Mouse (Mus musculus): ENCODE data around the gene Tmem201. TPM values are rescaled to one million over a fixed set of nuclear protein-coding genes. Genes with fewer than 3 reads are reported as not detected.
A peak's percentile ranks its signal among the peaks of the same experiment; 100 is the strongest.
"Not testable (repeated sequence)": the region's sequence is repeated elsewhere in the genome, so short reads cannot be mapped to it uniquely, and the experiment has no call there.

Tmem201 gene
- polyA plus RNA-seq, 1 experiment from 2014 or later, result 13.8 TPM

DNA sequence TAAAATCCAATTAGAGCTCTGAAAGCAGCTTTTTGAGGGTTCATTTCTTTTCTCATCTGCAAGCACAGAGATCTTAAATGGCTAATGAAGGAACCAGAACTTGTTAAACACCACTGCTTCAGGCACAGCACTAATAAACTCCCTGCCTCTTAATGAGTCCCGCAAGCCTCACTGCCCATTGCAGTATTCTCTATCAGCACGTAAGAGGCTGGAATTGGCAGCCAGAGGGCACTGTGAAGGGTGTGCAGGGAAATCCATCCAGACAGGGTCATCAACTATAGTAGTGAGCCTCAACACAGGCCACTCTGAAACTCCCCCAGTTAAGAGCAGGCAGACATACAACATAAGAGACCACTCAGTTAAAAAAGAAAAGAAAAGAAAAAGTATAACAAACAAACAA lies 34.5 kb upstream of the Tmem201 start:
- Histone ChIP-seq H3K27ac (no peak overlapping the region), H3K4me3 (peak overlapping the region; percentile 68; the same call in 1 of the 2 replicates), H3K4me2 (peak overlapping the region; percentile 99), H3K9me3 (replicated peaks) (no peaks in the 10 kb centered on the region), H3K27me3 (replicated peaks) (peaks cover 26% of the 10 kb centered on the region; the same call in 1 of the 2 replicates), H3K4me1 (peaks cover 38% of the 10 kb centered on the region), H3K36me3 (0 out of 2 replicates have a peak, but pooled peaks cover 3% of the 10 kb centered on the region), H3K9ac (no peak overlapping the region)
- ATAC-seq, result no peak
- WGBS (ENCODE audit: insufficient replicate concordance), result 47% methylated on average over 2 of the region's 2 CpGs

DNA sequence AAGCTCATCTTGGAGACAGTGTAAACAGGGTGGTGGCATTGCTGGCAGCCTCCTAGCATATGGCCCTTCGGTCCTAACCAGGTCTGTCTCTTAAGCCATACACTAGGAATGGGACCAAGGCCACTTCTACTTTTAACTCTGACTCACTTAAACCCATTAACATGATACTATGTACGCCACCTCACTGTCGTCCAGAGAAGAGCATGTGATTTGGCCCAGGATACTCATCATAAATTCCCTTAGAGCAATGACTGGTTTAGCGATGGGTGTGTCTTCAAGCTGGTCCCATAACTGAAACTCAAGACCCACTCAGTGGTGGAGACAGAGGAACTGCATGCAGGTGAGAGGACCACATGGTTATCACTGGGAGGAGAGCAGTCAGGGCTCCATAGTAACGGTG lies 27.4 kb upstream of the Tmem201 start:
- Histone ChIP-seq H3K27me3 (replicated peaks) (no peaks in the 10 kb centered on the region), H3K9me3 (replicated peaks) (no peaks in the 10 kb centered on the region), H3K36me3 (peaks cover 23% of the 10 kb centered on the region), H3K4me2 (no peak overlapping the region), H3K9ac (no peak overlapping the region), H3K27ac (no peak overlapping the region), H3K4me1 (0 out of 2 replicates have a peak, but pooled peaks cover 4% of the 10 kb centered on the region), H3K4me3 (no peak overlapping the region)
- ATAC-seq, result no peak
- 78% methylated on average over 5 of the region's 5 CpGs for WGBS (ENCODE audit: insufficient replicate concordance)

DNA sequence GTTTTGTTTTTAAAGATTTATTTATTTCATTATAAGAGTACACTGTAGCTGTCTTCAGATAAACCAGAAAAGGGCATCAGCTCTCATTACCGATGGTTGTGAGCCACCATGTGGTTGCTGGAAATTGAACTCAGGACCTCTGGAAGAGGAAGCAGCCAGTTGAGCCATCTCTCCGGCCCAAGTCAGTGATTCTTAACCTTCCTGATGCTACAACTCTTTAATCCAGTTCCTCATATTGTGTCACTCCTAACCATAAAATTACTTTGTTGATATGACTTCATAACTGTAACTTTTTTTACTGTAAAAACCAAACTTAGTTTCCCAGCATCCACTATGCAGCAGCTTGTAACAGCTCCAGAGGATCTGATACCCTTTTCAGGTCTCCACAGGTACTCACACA lies 25.5 kb upstream of the Tmem201 start:
- no peak for ATAC-seq
- H3K9ac ChIP-seq, result no peak overlapping the region
- no peaks in the 10 kb centered on the region for H3K9me3 ChIP-seq (replicated peaks)
- H3K4me2 ChIP-seq, result no peak overlapping the region
- no peaks in the 10 kb centered on the region for H3K27me3 ChIP-seq (replicated peaks)
- H3K4me1 ChIP-seq, result 0 out of 2 replicates have a peak, but pooled peaks cover 3% of the 10 kb centered on the region
- no peak overlapping the region for H3K4me3 ChIP-seq
- H3K27ac ChIP-seq, result no peak overlapping the region
- peaks cover 32% of the 10 kb centered on the region for H3K36me3 ChIP-seq
- 57% methylated on average over 2 of the region's 2 CpGs for WGBS (ENCODE audit: insufficient replicate concordance)

DNA sequence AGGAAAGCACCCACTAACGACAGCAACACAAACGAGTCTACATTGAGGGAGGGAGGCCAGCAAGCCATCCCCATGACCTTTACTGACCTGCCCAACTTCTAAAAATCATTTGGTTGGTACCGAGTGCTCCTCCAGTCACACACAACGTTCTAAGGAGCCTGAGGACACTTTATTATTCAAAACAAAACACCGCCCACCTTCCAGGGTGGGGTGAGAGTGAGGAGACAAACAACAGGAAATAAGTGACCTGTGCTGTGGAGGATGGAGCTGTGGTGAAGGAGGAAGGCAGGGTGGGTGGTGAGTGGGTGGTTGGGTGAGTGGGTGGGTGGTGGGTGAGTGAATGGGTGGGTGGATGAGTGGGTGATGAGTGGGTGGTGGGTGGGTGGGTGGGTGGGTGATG lies 21.7 kb upstream of the Tmem201 start:
- H3K4me3 ChIP-seq, result no peak overlapping the region
- peaks cover 41% of the 10 kb centered on the region for H3K36me3 ChIP-seq
- H3K4me2 ChIP-seq, result no peak overlapping the region
- ATAC-seq, result no peak
- H3K9me3 ChIP-seq (replicated peaks), result no peaks in the 10 kb centered on the region
- WGBS (ENCODE audit: insufficient replicate concordance), result 68% methylated on average over 5 of the region's 5 CpGs
- H3K9ac ChIP-seq, result no peak overlapping the region
- H3K27ac ChIP-seq, result no peak overlapping the region
- H3K4me1 ChIP-seq, result 0 out of 2 replicates have a peak, but pooled peaks cover 3% of the 10 kb centered on the region
- H3K27me3 ChIP-seq (replicated peaks), result no peaks in the 10 kb centered on the region

DNA sequence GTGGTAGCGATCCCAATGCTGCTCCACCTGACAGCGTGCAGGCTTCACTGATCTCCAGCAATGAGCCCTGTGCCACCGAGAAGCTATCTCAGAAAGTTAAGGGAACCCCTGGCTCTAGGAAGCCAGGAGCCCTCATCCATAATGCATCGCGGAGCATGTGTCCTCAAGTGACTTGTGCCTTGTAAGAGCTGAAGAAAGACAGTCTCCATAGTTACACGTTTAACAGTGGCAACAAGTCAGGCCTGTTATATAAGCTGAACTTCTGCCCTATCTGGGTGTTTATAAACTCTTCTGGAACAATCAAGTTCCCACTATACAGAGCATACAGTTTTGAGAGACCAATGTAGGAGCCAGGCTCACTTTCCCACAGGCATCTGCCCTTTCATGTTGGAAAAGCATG lies 20.6 kb upstream of the Tmem201 start:
- H3K4me1 ChIP-seq, result no peaks in the 10 kb centered on the region
- no peak for ATAC-seq
- no peaks in the 10 kb centered on the region for H3K9me3 ChIP-seq (replicated peaks)
- H3K36me3 ChIP-seq, result peaks cover 48% of the 10 kb centered on the region
- no peak overlapping the region for H3K9ac ChIP-seq
- WGBS (ENCODE audit: insufficient replicate concordance), result 82% methylated on average over 6 of the region's 6 CpGs
- H3K4me2 ChIP-seq, result no peak overlapping the region
- no peaks in the 10 kb centered on the region for H3K27me3 ChIP-seq (replicated peaks)
- H3K27ac ChIP-seq, result no peak overlapping the region
- no peak overlapping the region for H3K4me3 ChIP-seq

DNA sequence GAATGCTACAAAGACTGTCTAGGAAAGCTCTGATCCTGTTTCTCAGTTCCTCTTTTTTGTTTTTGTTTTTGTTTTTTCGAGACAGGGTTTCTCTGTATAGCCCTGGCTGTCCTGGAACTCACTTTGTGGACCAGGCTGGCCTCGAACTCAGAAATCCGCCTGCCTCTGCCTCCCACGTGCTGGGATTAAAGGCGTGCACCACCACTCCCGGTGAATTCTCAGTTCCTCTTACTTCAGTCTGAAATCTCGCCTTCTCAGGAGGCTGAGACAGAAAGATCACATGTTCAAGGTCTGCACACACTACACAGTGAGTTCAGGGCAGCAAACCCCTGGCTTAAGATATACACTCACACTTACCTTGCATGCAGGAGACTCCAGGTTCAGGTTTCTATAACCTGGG lies 18.7 kb upstream of the Tmem201 start:
- not testable (repeated sequence) for H3K4me3 ChIP-seq; H3K27ac ChIP-seq; H3K9me3 ChIP-seq (replicated peaks); ATAC-seq; H3K4me1 ChIP-seq; H3K9ac ChIP-seq; H3K4me2 ChIP-seq; H3K27me3 ChIP-seq (replicated peaks)
- 77% methylated on average over 7 of the region's 7 CpGs for WGBS (ENCODE audit: insufficient replicate concordance)
- H3K36me3 ChIP-seq, result peaks cover 47% of the 10 kb centered on the region

DNA sequence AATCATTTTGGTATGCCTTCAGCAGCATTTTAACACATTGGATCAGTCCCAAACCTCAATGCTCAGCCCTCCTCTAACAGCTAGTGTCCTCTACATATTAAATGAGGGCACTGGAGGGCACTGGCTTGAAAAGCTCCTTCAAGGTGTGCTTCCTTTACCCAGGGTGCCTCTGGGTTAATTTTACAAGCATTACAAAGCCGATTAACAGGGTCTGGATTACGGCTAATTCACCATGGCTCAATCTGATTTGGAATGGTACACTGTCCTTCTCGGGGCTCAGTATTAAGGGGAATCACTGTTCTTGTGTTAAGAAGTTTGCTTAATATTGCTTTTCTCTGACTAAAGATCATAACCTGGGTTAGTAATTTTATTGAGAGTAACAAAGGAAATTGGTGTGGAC lies 15.0 kb upstream of the Tmem201 start:
- H3K36me3 ChIP-seq, result peaks cover 31% of the 10 kb centered on the region
- no peaks in the 10 kb centered on the region for H3K9me3 ChIP-seq (replicated peaks)
- no peak for ATAC-seq
- no peak overlapping the region for H3K9ac ChIP-seq
- no peak overlapping the region for H3K4me3 ChIP-seq
- H3K27ac ChIP-seq, result no peak overlapping the region
- H3K4me2 ChIP-seq, result no peak overlapping the region
- H3K27me3 ChIP-seq (replicated peaks), result no peaks in the 10 kb centered on the region
- WGBS (ENCODE audit: insufficient replicate concordance), result 76% methylated on average over 3 of the region's 3 CpGs
- 0 out of 2 replicates have a peak, but pooled peaks cover 4% of the 10 kb centered on the region for H3K4me1 ChIP-seq

DNA sequence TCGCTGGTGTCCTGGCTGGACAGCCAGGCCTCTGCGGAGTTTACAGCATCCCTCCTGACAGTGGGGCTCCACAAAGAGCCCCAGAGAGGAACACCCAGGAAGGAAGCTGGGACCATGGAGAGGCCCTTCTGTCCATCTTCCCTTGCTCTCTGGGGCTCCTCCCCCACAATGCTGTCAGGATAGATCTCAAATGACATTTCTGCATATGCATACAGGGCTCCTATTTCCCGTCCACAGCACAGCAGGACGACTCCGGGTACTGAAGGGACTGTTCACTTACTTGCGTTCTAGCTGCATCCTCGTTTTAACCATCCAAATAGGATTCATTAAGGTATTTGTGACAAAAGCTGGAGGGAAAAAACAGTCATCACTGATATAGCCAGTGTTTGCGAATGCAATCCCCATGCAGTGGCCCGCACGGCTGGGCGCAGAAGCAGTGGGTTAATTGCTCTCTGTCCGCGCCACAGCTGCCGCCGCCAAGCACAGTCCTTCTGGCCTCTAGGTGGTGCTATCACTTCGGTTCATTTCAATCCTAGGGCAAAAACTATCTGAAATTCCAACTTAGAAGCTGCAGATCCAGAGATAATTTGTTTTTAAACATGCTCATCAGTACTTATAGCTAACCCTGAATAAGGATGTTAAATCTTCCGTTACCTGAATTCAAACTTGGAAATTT lies 14.4 kb upstream of the Tmem201 start:
- WGBS (ENCODE audit: insufficient replicate concordance), result 53% methylated on average over 17 of the region's 17 CpGs
- Histone ChIP-seq H3K27ac (no peak overlapping the region), H3K4me3 (no peak overlapping the region), H3K9ac (no peak overlapping the region), H3K27me3 (replicated peaks) (no peaks in the 10 kb centered on the region), H3K36me3 (peaks cover 27% of the 10 kb centered on the region), H3K4me1 (0 out of 2 replicates have a peak, but pooled peaks cover 4% of the 10 kb centered on the region), H3K9me3 (replicated peaks) (no peaks in the 10 kb centered on the region), H3K4me2 (no peak overlapping the region)
- ATAC-seq, result no peak

DNA sequence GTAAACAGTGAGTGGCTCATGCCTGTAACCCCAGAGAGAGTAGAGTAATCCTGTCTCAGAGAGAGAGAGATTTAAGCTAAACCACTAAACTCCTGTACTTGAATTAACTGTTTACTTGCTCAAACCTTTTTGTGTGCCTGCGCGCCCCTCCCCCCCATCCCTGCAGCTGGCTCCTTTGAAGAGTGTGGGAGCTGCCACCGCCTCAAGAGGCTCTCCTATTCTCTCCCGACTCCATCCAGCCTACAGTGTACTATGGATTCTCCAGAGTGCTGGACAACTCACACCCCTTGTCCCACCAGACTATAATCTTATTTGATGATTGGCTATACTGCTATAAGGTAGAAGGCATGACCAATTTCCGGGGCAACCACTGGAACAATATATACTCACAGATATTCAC lies 12.8 kb upstream of the Tmem201 start:
- Histone ChIP-seq H3K9ac (no peak overlapping the region), H3K4me2 (no peak overlapping the region), H3K27me3 (replicated peaks) (no peaks in the 10 kb centered on the region), H3K4me3 (no peak overlapping the region), H3K27ac (no peak overlapping the region), H3K4me1 (0 out of 2 replicates have a peak, but pooled peaks cover 4% of the 10 kb centered on the region), H3K9me3 (replicated peaks) (no peaks in the 10 kb centered on the region), H3K36me3 (peaks cover 25% of the 10 kb centered on the region)
- no peak for ATAC-seq
- WGBS (ENCODE audit: insufficient replicate concordance), result 71% methylated on average over 5 of the region's 5 CpGs

DNA sequence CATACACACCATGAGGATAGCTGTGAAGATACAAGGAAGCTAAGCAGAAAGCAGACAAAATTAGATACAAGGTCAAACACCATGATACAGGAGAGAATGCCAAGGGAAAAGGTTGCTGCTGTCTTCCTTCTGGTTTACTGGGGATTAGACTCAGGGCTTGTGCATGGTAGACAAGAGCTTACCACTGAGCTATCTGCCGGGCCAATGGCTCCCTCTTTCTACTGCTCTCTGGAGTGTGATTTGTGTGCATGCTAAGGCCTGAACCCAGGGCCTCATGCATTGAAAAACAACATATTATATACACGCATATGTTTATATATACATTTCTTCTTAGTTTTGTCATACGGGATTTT lies 11.8 kb upstream of the Tmem201 start:
- 78% methylated on average over 3 of the region's 3 CpGs for WGBS (ENCODE audit: insufficient replicate concordance)
- H3K9me3 ChIP-seq (replicated peaks); H3K4me3 ChIP-seq; H3K4me2 ChIP-seq; H3K4me1 ChIP-seq; H3K9ac ChIP-seq; H3K27me3 ChIP-seq (replicated peaks); ATAC-seq; H3K27ac ChIP-seq: not testable (repeated sequence)
- peaks cover 34% of the 10 kb centered on the region for H3K36me3 ChIP-seq

DNA sequence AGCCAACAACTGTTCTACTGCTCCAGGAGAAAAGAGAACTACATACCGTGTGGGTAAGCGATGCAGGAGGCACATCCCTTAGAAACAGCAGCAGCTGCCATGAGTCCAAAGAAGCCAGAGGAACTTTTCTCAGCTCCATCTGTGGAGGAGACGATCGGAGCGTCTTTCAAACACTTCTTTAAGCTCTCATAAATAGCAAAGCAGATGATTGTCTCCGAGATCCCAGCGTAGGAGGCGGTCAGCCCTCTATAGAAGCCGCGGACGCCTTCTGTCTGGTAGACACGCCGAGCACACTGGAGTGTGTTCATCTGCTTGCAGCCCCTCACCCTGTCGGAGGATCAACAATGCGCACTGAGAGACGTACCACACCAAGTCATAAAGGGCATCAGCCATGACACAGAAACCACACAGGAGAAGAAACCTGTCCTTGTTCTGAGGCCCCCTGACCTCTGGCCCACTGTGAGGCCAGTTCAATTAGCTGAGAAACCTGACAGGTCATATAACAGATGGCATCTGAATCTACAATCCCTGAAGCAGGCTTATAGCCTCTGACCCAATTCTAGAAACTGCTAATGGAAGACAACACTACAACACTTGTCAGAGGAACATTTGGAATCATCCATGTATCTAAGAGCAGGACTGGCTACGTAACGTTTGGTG lies 11.3 kb upstream of the Tmem201 start:
- no peak overlapping the region for H3K4me2 ChIP-seq
- no peak overlapping the region for H3K27ac ChIP-seq
- WGBS (ENCODE audit: insufficient replicate concordance), result 84% methylated on average over 18 of the region's 18 CpGs
- H3K27me3 ChIP-seq (replicated peaks), result no peaks in the 10 kb centered on the region
- H3K9me3 ChIP-seq (replicated peaks), result no peaks in the 10 kb centered on the region
- H3K4me3 ChIP-seq, result no peak overlapping the region
- H3K36me3 ChIP-seq, result peaks cover 35% of the 10 kb centered on the region
- H3K4me1 ChIP-seq, result 0 out of 2 replicates have a peak, but pooled peaks cover 4% of the 10 kb centered on the region
- no peak for ATAC-seq
- H3K9ac ChIP-seq, result no peak overlapping the region

DNA sequence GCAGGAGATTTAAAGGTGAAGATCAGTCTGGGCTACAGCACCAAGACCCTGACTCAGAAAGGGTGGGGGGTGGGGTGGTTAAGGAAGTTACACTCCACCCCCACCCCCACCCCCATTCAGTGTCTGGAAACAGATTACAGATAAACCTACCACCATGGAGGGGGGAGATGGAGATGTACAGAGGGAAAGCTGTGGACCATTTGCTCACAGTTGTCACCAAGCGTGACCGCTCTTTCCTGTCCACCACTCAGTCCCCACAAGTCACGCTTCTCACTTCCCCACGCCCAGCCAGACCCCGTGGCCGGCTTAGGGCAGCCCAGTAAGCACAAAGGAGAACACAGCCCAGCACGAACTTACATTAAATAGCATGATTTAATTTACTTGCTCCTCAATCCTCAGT lies 6.3 kb upstream of the Tmem201 start:
- Histone ChIP-seq H3K4me3 (no peak overlapping the region), H3K9ac (no peak overlapping the region), H3K27me3 (replicated peaks) (no peaks in the 10 kb centered on the region), H3K9me3 (replicated peaks) (no peaks in the 10 kb centered on the region), H3K27ac (no peak overlapping the region), H3K4me2 (no peak overlapping the region), H3K36me3 (peaks cover 47% of the 10 kb centered on the region), H3K4me1 (no peaks in the 10 kb centered on the region)
- no peak for ATAC-seq
- 69% methylated on average over 7 of the region's 7 CpGs for WGBS (ENCODE audit: insufficient replicate concordance)

All from liver, embryonic 12.5 days (tissue).